Mouse (Mus musculus) left cerebral cortex, postnatal 14 days (tissue): ENCODE measurements around the gene Hagh. TPM values are rescaled to one million over a fixed set of nuclear protein-coding genes. Genes with fewer than 3 reads are reported as not detected.

Experiments
- DNase-seq, 2 experiments: peaks; one replicate each; pipeline ENCODE4 v3.0.0; 2021 to 2022; ENCODE audit warnings: low spot score in 2 of 2, mixed read lengths in 1 of 2
- intact Hi-C: fragments of 180-260 bp; cut with DNase I; formaldehyde crosslinking; loops from one replicate; pipeline ENCODE4 v1.15.1; 2025
- long read RNA-seq, 2 experiments: library from polyadenylated mRNA; stranded (forward); transcript quantifications; one replicate each; pipeline ENCODE4 v2.0.0; 2021
- total RNA-seq, 2 experiments: library from RNA; stranded (reverse); gene quantifications; 2 replicates each; pipeline ENCODE4 v1.2.3; 2021

The Hagh gene
- 100 to 1,000 TPM; 120 to 135 TPM for total RNA-seq
- long read RNA-seq, experiment 1, transcript Hagh-202 (9 exons, 1,191 nt) = major isoform, 140 of 153 reads
- long read RNA-seq, experiment 1, partial matches to known transcripts = 2 of 153 reads
- long read RNA-seq, experiment 1, other reads (novel, unspliced or antisense) = 10 of 153 reads
- long read RNA-seq, experiment 2, transcript Hagh-202 (9 exons, 1,191 nt) = major isoform, 99 of 115 reads
- long read RNA-seq, experiment 2, partial matches to known transcripts = 6 of 115 reads
- long read RNA-seq, experiment 2, other reads (novel, unspliced or antisense) = 10 of 115 reads

DNA sequence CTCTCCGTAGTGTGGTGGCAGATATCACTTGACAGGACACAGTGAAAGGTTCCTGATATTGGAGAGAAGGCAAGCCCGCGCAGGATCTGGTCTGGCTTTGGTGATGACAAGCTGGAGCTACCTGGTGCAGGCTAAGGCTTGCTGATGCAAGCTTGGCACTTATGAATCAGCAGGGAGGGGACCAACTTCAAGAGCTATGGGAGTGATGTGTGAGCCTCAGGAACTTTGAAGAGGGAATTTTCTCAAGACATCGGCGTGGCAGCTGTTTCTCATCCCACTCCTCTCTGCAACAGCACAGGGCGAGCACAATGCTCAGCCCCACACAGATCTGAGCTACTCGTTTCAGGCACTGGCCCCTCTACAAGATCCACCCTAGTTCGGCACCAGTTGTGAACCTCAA, at the start of gene Hagh:
Hagh (plus strand) TSS at position 302 of the 400 bp plus-strand sequence.
- DNase-seq = no peak
- intact Hi-C loops = no loop called here

DNA sequence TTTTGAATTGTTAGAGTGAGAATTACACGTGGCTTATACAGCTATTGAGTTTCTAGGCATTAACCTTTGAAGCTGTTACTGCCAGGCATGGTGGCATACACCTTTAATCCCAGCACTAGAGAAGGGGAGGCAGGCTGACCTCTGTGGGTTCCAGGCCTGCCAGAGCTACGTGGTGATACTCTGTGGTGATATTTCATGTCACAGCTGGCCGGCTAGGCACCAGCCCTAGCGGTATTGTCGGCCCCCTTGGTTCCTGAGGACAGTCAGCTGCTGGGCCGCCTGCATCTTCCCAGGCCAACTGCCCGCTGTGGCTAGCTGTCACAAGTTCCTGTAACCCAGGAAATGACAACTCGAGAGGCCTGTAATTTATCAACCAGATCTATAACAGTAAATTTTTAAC, 47.8 kb upstream of the Hagh start:
- DNase-seq = no peak
- intact Hi-C loops = no loop called here

DNA sequence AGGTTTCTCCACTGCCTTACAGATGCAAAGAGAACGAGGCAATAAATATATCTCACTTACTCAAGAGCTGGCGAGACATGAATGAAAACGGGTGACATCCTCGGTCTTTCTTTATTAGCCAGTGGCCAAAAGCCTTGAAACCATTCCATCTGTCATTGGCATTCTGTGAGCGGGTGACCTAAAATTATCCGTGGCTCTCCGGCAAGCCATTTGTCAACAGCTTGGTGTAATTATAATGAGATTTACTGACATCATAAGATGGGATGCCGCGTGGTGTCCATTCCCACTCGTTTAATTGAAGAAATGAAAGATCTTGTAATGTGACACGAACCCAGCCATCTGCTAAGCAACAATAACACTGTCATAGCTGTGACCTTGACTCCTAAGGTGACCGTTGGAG, 45.2 kb upstream of the Hagh start:
- intact Hi-C loops = no loop called here
- no peak for DNase-seq

DNA sequence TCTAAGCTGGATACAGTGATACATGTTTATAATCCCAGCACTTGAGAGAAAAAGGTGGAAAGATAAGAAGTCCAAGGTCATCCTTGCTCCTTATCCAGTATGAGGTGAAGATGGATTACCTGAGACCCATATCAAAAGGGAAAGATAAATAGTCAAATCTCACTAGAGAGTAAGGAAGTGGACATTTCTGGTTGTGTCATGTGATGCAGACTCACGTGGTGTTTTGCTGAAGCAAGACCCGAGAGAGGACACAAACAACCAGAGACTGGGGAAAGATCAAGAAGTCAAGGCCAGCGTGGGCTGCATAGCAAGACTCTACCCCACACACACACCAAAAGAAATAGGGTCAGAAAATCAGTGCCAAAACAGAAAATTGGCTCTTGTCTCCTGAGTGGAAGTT, 43.0 kb upstream of the Hagh start:
- intact Hi-C loops = no loop called here
- no peak for DNase-seq

DNA sequence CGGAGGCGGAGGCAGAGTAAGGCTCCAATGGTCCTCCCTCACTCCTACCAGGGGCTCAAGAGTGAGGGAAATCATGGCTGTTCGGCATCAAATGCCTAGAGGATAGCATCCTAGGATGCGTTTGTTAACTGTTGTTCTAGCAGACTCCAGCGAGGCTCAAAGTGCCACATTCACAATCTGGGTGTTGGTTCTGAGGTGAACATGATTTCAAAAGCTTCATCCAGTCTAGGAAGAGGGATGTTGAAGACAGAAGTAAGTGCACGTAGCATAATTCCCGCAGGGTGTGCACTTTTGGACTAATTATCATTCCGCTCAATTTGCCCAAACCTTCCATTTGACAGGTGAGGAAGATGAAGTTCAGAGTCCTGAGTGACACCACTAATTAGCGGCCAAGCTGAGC, 41.7 kb upstream of the Hagh start:
- intact Hi-C loops = no loop called here
- DNase-seq = no peak

DNA sequence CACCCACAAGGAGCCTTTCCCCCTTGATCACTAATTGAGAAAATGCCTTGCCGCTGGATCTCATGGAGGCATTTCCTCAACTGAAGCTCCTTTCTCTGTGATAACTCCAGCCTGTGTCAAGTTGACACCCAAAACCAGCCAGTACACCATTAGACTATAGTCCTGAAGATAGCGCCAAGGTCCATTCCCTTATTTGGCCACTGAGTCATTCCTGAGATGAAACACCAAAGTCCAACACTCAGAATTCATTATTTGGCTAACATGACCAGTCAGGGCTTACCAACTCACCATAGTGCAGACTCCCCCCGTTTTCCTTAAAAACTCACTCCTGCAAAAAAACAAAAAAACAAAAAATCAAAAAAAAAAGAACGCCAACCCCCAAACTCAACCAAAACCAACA, 40.5 kb upstream of the Hagh start:
- intact Hi-C loops = no loop called here

DNA sequence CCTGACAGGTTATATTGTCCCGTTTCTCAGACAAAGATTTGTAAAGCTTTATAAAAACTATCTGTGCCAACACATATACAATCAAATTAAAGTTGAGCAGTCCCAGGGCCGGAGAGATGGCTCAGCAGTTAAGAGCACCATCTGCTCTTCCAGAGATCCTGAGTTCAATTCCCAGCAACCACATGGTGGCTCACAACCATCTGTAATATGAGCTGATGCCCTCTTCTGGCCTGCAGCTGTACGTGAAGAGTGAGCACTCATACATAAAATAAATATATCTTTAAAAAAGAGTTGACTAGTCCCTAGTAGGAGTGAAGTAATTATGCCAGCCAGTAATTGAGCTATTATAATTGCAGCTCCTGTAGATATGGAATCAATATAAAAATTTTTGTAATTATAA, 39.4 kb upstream of the Hagh start:
- no peak for DNase-seq
- intact Hi-C loops = no loop called here

More for the DNA sequence above, 40.5 kb upstream of the Hagh start:
- no peak for DNase-seq

DNA sequence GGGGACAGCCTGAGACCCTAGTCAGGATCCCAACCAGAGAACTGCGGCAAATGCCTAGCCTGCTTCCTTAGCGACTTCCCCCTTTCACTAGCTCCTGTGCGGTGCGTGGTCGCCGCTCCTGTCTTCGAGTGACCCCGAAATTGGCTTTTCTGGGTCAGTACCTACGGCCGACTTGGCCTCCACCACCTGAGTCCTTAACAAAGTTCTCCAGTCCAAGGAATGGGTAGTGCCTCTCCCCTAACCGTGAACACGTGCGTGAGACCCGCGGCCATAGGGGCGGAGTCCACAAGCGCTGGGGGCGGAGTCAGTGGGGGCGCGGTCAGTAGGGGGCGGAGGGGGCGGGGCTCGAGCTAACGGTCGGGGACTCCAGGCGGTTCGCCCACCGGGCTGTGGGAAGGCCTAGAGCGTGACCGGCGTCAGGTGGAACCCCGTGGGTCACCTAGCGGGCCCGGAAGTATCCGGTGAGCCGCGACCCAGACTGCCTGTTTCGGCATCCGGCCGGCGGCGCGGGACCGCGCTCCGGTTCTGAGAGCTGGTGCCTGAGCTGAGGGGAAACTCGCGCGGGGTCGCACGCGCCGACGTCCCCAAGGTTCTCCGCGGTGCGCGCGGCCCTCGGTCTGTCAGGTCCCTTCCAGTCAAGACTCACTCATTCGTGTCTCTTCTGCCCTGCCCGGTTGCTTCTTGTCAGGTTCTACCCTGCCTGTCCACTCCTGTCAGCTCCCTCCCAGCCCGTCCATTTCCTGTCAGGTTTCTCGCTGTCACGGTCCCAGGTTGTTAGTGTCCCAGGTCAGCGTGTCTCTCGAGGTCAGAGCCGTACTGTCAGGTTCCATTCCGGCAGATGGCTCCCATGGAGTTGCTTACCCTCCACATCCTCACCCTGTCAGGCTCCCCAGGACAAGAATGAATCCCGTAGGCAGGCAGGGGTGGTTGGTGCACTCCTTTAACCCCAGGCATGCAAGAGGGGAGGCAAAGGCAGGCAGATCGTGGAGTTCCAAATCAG, 35.7 kb upstream of the Hagh start, which contains the start of gene Meiob:
Meiob (plus strand) TSS at position 338 of the 1,000 bp plus-strand sequence.
- DNase-seq = peak in 1 of 2 experiments; percentile 30
- intact Hi-C loops = no loop called here

DNA sequence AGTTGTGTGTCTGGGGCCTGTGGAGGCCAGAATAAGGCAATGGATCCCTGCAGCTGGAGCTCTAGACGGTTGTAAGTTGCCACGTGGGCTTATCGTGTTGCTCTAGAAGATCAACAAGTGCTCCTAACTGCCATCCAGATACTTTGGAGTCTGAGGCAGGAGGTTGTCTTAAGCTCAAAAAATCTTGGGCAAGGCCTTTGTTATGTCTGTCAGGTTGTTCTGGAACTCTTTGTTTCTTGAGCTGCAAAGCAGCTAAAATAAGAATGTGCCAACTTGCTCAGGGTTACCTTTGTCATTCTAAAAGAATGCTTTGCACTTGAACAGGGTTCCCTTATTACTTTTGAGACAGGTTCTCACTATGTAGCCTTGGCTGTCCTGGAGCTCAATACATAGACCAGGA, 28.7 kb upstream of the Hagh start:
- intact Hi-C loops = no loop called here
- DNase-seq = no peak

DNA sequence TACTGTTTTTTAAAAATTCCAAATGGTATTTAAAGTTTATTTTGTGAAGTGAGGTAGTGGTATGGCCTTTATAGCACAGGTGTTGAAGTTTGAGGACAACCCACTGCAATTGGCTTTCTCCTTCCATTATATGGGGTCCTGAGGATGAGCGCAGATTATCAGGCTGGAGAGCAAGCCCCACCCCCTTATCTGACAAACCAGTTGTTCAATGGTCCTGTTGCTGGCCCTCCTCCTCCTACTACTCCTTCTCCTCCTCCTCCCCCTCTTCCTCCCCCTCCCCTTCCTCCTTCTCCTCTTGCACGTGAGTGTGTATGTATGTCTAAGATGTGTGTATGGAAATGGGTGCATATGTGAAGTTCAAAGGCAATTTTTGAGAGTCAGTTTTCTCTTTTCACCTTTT, 27.7 kb upstream of the Hagh start:
- no peak for DNase-seq
- intact Hi-C loops = no loop called here

DNA sequence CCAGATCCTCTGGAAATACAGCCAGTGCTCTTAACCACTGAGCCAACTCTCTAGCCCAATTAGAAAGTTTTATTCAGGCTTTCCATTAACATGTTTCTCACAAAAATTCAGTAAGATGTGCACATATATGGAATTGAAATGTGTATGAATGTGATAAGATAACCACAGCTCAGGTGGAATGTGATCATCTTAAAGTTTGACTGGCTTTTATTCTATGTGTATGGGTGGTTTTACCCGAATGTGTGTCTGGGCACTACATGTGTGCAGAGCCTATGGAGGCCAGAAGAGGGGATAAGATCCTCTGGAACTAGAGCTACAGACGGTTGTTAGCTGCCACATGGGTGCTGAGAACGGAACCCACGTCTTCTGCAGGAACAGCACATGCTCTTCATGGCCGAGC, 24.7 kb upstream of the Hagh start:
- DNase-seq = no peak
- intact Hi-C loops = no loop called here

DNA sequence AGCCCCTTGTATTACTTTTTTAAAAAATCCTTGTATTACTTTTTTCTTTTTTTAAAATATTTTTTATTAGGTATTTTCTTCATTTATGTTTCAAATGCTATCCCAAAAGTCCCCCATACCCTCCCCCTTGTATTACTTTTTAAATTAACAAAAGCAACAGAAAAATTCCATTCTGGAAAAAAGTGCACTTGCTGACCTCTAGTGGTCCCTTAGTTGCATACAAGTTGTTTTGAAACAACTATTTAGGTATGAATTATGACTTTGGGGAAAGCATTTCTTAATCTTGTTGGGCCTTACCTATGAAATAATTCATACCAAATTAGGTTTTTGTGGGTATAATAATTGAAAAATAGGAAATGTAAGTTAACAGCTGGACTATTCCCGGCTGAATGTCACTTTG, 22.4 kb upstream of the Hagh start:
- intact Hi-C loops = no loop called here
- DNase-seq = no peak

DNA sequence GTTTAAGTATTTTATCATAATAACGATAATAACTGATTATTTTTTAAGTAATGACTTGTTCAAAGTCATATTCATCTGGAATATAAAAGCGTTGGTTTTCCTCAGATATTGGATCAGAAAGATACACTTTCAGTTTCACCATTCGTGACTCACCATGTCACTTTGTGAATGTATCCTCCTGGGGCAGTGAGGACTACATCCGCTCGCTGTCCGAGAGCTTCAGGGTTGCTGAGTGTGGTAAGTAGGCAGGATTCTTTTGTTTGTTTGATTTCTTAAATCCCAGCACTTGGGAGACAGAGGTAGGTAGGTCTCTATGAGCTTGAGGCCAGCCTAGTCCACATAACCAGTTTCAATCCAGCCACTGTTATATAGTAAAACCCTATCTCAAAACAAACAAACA, 21.8 kb upstream of the Hagh start:
- DNase-seq = no peak
- intact Hi-C loops = loop anchor here (2.0 kb wide), 1 partner anchor 73 kb away; no protein-coding TSS in a partner anchor

DNA sequence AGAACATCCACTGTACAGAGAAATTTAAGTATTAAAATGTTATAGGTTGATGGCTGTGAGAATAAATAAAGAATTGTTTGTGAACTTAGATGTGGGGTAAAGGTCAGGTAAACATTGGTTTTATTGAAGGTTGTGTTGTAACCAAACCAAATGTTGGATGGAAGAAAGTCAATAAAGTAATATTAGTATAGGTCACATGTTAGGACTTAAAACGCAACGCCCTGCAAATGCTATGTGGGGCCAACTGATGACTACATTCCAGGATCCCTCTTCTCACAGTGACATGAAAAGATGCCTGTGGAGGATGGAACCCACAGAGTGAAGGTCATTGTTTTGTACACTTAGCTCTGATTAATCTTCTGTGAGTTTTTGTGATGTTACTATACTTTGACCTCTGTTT, 20.5 kb upstream of the Hagh start:
- DNase-seq = no peak
- intact Hi-C loops = loop anchor here (2.0 kb wide), 1 partner anchor 75 kb away; no protein-coding TSS in a partner anchor

DNA sequence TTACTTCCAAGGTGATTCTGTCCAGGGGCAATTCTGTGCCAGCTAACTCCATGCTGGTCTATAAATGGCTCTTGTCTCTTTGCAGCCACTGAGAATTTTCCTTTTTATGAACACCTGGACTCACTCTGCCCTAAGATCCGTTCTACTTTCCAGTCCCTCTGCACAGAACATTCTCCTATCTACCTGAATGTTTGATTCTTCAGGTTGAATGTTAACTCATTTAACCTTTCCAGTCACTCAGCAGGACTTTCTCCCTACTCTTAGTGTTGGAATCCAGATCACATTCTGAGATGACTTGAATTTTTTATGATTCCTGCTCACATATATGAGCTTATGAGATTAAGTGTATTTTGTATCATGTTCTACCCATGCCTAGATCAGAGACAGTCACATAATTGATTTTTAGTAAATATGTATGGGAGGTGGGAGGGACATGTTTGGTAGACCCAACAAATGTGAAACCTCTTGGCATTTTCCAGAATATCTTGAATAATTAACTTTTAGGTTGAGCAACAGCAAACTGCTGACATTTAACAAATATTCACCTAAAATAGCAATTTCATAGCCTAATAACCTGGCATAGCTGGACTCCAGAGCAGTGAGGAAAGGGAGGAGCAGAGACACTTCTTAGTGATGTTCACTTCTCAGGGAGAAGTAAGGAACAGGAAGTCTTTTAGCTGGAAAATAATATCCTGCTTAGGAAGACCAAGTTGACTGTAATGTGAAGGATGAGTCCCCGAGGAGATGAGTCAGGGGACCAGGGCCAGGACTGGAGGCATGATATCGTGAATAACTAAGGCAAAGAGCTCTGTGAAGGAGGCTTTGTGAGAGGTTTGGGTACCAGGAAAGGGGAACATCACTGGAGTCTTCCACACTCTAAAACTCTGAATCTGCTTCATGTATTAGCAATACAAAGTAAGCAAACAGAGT, 18.3 kb upstream of the Hagh start:
- intact Hi-C loops = no loop called here
- DNase-seq = no peak

DNA sequence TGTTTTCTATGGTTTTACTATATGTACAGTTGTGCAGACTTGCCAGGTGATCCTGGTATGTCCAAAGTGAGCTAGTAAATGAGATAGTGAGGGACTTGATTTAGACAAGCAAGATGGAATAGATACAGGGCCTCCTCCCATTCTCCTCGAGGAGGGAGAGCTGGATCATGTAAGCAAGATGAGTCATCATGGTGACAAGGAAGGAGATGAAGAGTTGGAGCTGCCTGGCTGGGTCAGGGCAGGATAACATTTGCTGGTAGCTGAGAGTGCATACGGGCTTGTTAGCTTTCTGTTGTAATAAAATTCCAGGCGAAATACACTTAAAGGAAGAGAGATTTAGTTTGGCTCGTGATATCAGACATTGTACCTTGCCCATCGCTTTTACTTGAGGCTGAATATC, 398 bp downstream of the Hagh start:
- intact Hi-C loops = no loop called here
- DNase-seq = no peak

DNA sequence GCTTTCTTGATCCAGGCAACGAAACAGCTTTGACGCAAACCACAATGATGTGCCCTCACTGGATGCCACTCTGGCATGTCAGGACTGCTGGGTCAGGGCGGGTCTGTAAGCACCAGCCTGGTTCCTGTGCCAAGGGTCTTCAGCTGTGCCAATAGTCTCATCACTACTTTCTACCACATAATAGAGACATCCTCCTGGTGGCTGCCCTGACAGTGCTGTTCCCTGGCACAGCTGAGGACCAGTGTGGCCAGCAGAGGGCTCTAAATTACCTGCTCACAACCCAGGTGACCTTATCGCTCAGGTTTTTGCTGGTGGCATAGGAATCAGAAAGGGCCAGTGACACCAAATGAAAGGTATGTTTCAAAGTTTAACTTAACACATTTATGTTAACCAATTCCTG, 1.2 kb downstream of the Hagh start:
- DNase-seq = no peak
- intact Hi-C loops = no loop called here

DNA sequence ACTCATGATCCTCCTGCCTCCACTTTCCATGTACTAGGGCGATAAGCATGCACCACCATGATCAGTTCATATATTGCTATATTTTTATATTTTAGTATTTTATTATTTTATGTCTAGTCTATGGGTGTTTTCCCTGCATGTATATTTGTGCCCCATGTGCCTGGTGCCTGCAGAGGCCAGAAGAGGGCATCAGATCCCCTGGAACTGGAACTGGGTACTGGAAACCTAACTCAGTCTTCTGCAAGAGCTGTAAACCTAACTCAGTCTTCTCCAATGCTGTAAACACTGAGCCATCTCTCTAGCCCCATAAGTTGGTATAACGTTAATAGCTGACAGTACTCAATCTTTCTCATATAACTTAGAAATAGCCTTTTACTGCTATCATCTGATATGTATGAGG, 2.7 kb downstream of the Hagh start:
- DNase-seq = no peak
- intact Hi-C loops = no loop called here

DNA sequence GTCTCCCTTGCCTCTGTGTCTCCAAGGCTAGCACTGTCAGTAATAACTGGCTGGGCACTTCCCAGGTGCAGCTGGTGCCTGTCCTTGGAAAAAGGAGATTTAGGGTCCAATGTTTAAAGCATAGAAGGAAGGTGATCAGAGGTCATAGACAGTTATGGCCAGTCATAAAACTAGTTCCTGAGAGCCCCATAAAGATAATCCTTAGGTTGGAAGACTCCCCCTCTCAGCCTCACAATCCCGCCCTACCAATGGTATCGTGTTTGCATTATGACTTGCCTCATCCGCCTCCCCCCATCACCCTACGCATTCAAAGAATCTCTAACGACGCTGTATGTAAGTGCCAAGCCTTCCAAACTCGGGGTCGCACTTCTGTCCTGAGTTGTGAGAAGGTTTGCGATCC, 4.6 kb downstream of the Hagh start:
- DNase-seq = no peak
- intact Hi-C loops = no loop called here

DNA sequence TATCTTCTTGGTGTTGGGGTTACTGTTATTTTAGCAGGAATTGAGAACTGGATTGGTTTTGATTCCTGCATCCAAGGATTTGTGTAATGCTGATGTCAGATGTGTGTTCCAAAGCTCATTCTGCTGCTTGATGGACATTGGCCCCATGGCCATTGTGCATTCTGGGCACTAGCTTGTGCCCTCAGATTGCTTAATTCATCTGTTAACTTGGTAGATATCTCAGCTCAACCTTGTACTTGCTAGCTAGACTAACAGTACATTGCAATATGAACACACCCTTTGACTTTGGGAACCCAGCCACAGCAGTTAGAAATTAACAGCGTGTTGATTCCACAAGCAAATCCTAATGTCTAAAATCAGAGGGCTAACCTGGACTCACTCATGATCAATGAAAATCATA, 7.4 kb downstream of the Hagh start:
- intact Hi-C loops = no loop called here
- DNase-seq = no peak
